ENCODE assay signal across 16 mouse cellular contexts in the genomic region with DNA sequence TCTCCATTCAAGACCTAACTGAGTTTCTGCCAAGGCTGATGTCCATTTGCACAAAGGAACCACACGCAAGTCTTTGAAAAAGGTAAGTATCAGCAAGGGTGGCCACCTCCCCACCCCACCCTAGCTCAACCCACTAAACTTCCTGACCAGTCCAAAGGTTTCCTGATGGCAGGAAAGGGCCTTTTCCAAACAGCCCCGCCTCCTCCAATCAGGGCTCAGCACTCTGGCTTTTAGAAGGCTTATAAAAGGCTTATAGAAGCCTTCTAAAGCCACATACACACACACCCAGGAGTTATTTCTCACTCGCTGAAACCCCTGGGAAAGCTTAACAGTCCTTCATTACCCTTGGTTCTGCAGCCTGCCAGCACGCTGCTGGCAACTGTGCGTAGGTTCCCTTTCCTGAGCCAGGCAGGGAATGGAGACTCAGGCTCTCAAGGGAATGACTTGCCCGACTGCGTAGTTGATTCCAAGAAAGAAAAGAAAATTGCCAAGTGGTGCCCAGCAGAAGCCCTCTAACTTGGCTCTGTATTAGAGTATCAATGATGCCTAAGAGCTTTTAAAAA. TPM values are rescaled to one million over a fixed set of nuclear protein-coding genes. Genes with fewer than 3 reads are reported as not detected.
DNase-seq lines count a peak whose midpoint lies in the region; ATAC-seq lines count a peak whose summit lies in the region.
"Had no signal": no experiment of that assay in that cellular context is flagged by ENCODE, and none has a peak within 500 bp of the region (broad histone marks: within the 10 kb centered on the region; RNA-seq: fewer than 3 reads in every experiment).

No protein-coding gene starts in this region.

- peak; percentile 65; the same call in 1 of the 2 replicates for ATAC-seq in frontal cortex, adult (ENCODE audit: low TSS enrichment)
- no peak for ATAC-seq in midbrain, embryonic 14.5 days (ENCODE audit: low FRiP score, low TSS enrichment)
- ATAC-seq in midbrain, embryonic 11.5 days (ENCODE audit: low FRiP score) = no peak
- ATAC-seq in intestine, embryonic 15.5 days = peak; percentile 65
- ATAC-seq in stomach, embryonic 15.5 days (ENCODE audit: insufficient read depth, low FRiP score, low read depth) = peak; percentile 50; the same call in 1 of the 2 replicates
- no peak for ATAC-seq in liver, embryonic 11.5 days (replicated peaks; ENCODE audit: low FRiP score)
- ATAC-seq: CD4-positive, CD25-positive, alpha-beta regulatory T cell, adult 4 months had no signal

- no peak overlapping the region for H3K4me2 ChIP-seq in midbrain, embryonic 14.5 days (ENCODE audit: low read length)
- no peak overlapping the region for H3K4me2 ChIP-seq in midbrain, embryonic 11.5 days
- H3K4me2 ChIP-seq in intestine, embryonic 15.5 days (replicated peaks) = no peak overlapping the region
- no peak overlapping the region for H3K4me2 ChIP-seq in stomach, embryonic 15.5 days
- no peak overlapping the region for H3K4me2 ChIP-seq in liver, embryonic 11.5 days
- H3K4me2 ChIP-seq: heart, embryonic 11.5 days; liver, embryonic 13.5 days had no signal

- no peaks in the 10 kb centered on the region for H3K4me1 ChIP-seq in midbrain, embryonic 14.5 days (ENCODE audit: control insufficient read depth, insufficient read depth, low read length)
- H3K4me1 ChIP-seq in midbrain, embryonic 11.5 days (ENCODE audit: control insufficient read depth, insufficient read depth, low read length) = no peaks in the 10 kb centered on the region
- no peaks in the 10 kb centered on the region for H3K4me1 ChIP-seq in intestine, embryonic 15.5 days (replicated peaks)
- H3K4me1 ChIP-seq in stomach, embryonic 15.5 days = no peaks in the 10 kb centered on the region
- no peaks in the 10 kb centered on the region for H3K4me1 ChIP-seq in liver, embryonic 11.5 days (replicated peaks; ENCODE audit: control insufficient read depth, insufficient read depth, low read length)
- H3K4me1 ChIP-seq: liver, embryonic 13.5 days had no signal

- H3K4me3 ChIP-seq in midbrain, embryonic 14.5 days (replicated peaks; ENCODE audit: low read depth, low read length) = no peak overlapping the region
- no peak overlapping the region for H3K4me3 ChIP-seq in midbrain, embryonic 11.5 days (ENCODE audit: low read depth, low read length)
- H3K4me3 ChIP-seq in intestine, embryonic 15.5 days (replicated peaks) = no peak overlapping the region
- no peak overlapping the region for H3K4me3 ChIP-seq in stomach, embryonic 15.5 days (replicated peaks)
- no peak overlapping the region for H3K4me3 ChIP-seq in liver, embryonic 11.5 days (ENCODE audit: low read depth, low read length)
- H3K4me3 ChIP-seq: layer of hippocampus, adult 2 months; liver, embryonic 13.5 days had no signal

- no peaks in the 10 kb centered on the region for H3K27me3 ChIP-seq in midbrain, embryonic 14.5 days (ENCODE audit: control insufficient read depth, insufficient read depth, low read length)
- H3K27me3 ChIP-seq in midbrain, embryonic 11.5 days (ENCODE audit: control insufficient read depth, insufficient read depth, low read length) = no peaks in the 10 kb centered on the region
- no peaks in the 10 kb centered on the region for H3K27me3 ChIP-seq in intestine, embryonic 15.5 days (replicated peaks)
- H3K27me3 ChIP-seq in stomach, embryonic 15.5 days (replicated peaks) = no peaks in the 10 kb centered on the region
- no peaks in the 10 kb centered on the region for H3K27me3 ChIP-seq in liver, embryonic 11.5 days (replicated peaks; ENCODE audit: control insufficient read depth, insufficient read depth, low read length)
- H3K27me3 ChIP-seq: liver, embryonic 13.5 days had no signal

- no peak overlapping the region for H3K27ac ChIP-seq in midbrain, embryonic 14.5 days (replicated peaks; ENCODE audit: low read depth, low read length)
- H3K27ac ChIP-seq in midbrain, embryonic 11.5 days (ENCODE audit: low read depth, low read length) = no peak overlapping the region
- no peak overlapping the region for H3K27ac ChIP-seq in intestine, embryonic 15.5 days
- H3K27ac ChIP-seq in stomach, embryonic 15.5 days = no peak overlapping the region
- no peak overlapping the region for H3K27ac ChIP-seq in liver, embryonic 11.5 days (ENCODE audit: low read depth, low read length)
- H3K27ac ChIP-seq: layer of hippocampus, adult 2 months; liver, embryonic 13.5 days had no signal

- WGBS in midbrain, embryonic 14.5 days = 64% methylated on average over 7 of the region's 7 CpGs
- WGBS in midbrain, embryonic 11.5 days = 68% methylated on average over 7 of the region's 7 CpGs
- WGBS in intestine, embryonic 15.5 days = 54% methylated on average over 7 of the region's 7 CpGs
- 65% methylated on average over 7 of the region's 7 CpGs for WGBS in stomach, embryonic 15.5 days
- 61% methylated on average over 7 of the region's 7 CpGs for WGBS in liver, embryonic 11.5 days

- no peak overlapping the region for H3K9ac ChIP-seq in midbrain, embryonic 14.5 days (replicated peaks; ENCODE audit: low read length)
- no peak overlapping the region for H3K9ac ChIP-seq in midbrain, embryonic 11.5 days (ENCODE audit: low read length)
- H3K9ac ChIP-seq in intestine, embryonic 15.5 days = no peak overlapping the region
- H3K9ac ChIP-seq in stomach, embryonic 15.5 days = no peak overlapping the region
- no peak overlapping the region for H3K9ac ChIP-seq in liver, embryonic 11.5 days (ENCODE audit: low read depth, low read length)
- H3K9ac ChIP-seq: liver, embryonic 13.5 days had no signal

- H3K36me3 ChIP-seq in midbrain, embryonic 14.5 days (ENCODE audit: control insufficient read depth, insufficient read depth, low read length) = no peaks in the 10 kb centered on the region
- H3K36me3 ChIP-seq in midbrain, embryonic 11.5 days (ENCODE audit: control insufficient read depth, insufficient read depth, low read length) = no peaks in the 10 kb centered on the region
- no peaks in the 10 kb centered on the region for H3K36me3 ChIP-seq in intestine, embryonic 15.5 days
- no peaks in the 10 kb centered on the region for H3K36me3 ChIP-seq in stomach, embryonic 15.5 days
- no peaks in the 10 kb centered on the region for H3K36me3 ChIP-seq in liver, embryonic 11.5 days (ENCODE audit: control insufficient read depth, insufficient read depth, low read length)
- H3K36me3 ChIP-seq: liver, embryonic 13.5 days had no signal

- DNase-seq in frontal cortex, postnatal 25 days (ENCODE audit: low spot score in 2 of 2) = no peak
- peak; percentile 31 for DNase-seq in midbrain, embryonic 14.5 days
- no peak for DNase-seq in midbrain, embryonic 11.5 days (ENCODE audit: low spot score, missing footprints)
- DNase-seq in spleen, postnatal 14 days (ENCODE audit: low spot score in 2 of 2) = no peak
- no peak for DNase-seq in liver, embryonic 11.5 days (ENCODE audit: low spot score)
- DNase-seq: heart, postnatal 4 days; kidney, adult 18-20 months; liver, embryonic 13.5 days; lung, postnatal 10 days; thymus, postnatal 4 days had no signal

- H3K9me3 ChIP-seq in midbrain, embryonic 14.5 days (ENCODE audit: control insufficient read depth, low read length) = no peaks in the 10 kb centered on the region
- no peaks in the 10 kb centered on the region for H3K9me3 ChIP-seq in midbrain, embryonic 11.5 days (ENCODE audit: control insufficient read depth, low read length)
- no peaks in the 10 kb centered on the region for H3K9me3 ChIP-seq in intestine, embryonic 15.5 days
- H3K9me3 ChIP-seq in stomach, embryonic 15.5 days = no peaks in the 10 kb centered on the region
- no peaks in the 10 kb centered on the region for H3K9me3 ChIP-seq in liver, embryonic 11.5 days (ENCODE audit: control insufficient read depth, low read length)
- H3K9me3 ChIP-seq: liver, embryonic 13.5 days had no signal

RNA-seq across cellular contexts. Expression of a gene that starts 49.4 kb away (rescaled TPM):
- 33.2 and 50.1 TPM in 2 replicates for polyA plus RNA-seq in midbrain, embryonic 14.5 days (2014; fragmentation: Nextera tagmentation; extraction: Ambion mirVana)
- 30.1 and 33.7 TPM in 2 replicates for polyA plus RNA-seq in midbrain, embryonic 11.5 days (2014; fragmentation: Nextera tagmentation; extraction: Ambion mirVana)
- polyA plus RNA-seq in intestine, embryonic 15.5 days (2015; fragmentation: Nextera tagmentation; extraction: Ambion mirVana) = 18.0 and 18.7 TPM in 2 replicates
- 22.9 and 24.1 TPM in 2 replicates for polyA plus RNA-seq in stomach, embryonic 15.5 days (2015; fragmentation: Nextera tagmentation; extraction: Ambion mirVana)
- 8.6 and 10.0 TPM in 2 replicates for polyA plus RNA-seq in liver, embryonic 11.5 days (2014; fragmentation: Nextera tagmentation; extraction: Ambion mirVana)
- polyA plus RNA-seq: CD4-positive, CD25-positive, alpha-beta regulatory T cell, adult 4 months had no signal

Comparison
In these comparisons a context has a peak if more than half of its experiments do, and no peak if none do; other contexts are left out.
1. ATAC-seq: peak in frontal cortex, adult (single experiment), intestine, embryonic 15.5 days (single experiment) and stomach, embryonic 15.5 days (single experiment); none in midbrain, embryonic 14.5 days (single experiment), midbrain, embryonic 11.5 days (single experiment) and liver, embryonic 11.5 days (single experiment).